Mouse (Mus musculus) embryonic facial prominence, embryonic 14.5 days (tissue): ENCODE data around the gene Dynlt1f. TPM values are rescaled to one million over a fixed set of nuclear protein-coding genes. Genes with fewer than 3 reads are reported as not detected.
"Not testable (repeated sequence)": the region's sequence is repeated elsewhere in the genome, so short reads cannot be mapped to it uniquely, and the experiment has no call there.

Source experiments
- ATAC-seq: fragments of 200-750 bp; cut with Nextera tagmentation; 2 replicates; pipeline ENCODE4 v1.8.0; 2017; ENCODE audit warnings: low read depth, moderate number of reproducible peaks, moderate TSS enrichment
- DNase-seq: peaks from one replicate; pipeline ENCODE4 v3.0.0-alpha.2; 2015; ENCODE audit warnings: low spot score
- H3K27ac ChIP-seq: fragments of 300-500 bp; sonication (generic); replicated peaks from 2 replicates; pipeline ENCODE4 v1.5.1; 2014; ENCODE audit warnings: low read depth, mild to moderate bottlenecking, low read length, moderate library complexity
- H3K27me3 ChIP-seq: fragments of 300-500 bp; sonication (generic); replicated peaks from 2 replicates; pipeline ENCODE4 v1.6.1; 2014; ENCODE audit warnings: low read length; ENCODE audit not compliant: control insufficient read depth, insufficient read depth
- H3K36me3 ChIP-seq: fragments of 300-500 bp; sonication (generic); 2 replicates; pipeline ENCODE4 v1.6.1; 2014; ENCODE audit warnings: low read length, mixed read lengths; ENCODE audit not compliant: control insufficient read depth, insufficient read depth
- H3K4me1 ChIP-seq: fragments of 300-500 bp; sonication (generic); 2 replicates; pipeline ENCODE4 v1.6.1; 2014; ENCODE audit warnings: antibody characterized with exemption, low read length; ENCODE audit not compliant: control insufficient read depth, insufficient read depth
- H3K4me2 ChIP-seq: fragments of 300-500 bp; sonication (generic); 2 replicates; pipeline ENCODE4 v1.6.1; 2014; ENCODE audit warnings: low read depth, mild to moderate bottlenecking, low read length, moderate library complexity, mixed read lengths
- H3K4me3 ChIP-seq: fragments of 300-500 bp; sonication (generic); 2 replicates; pipeline ENCODE4 v1.5.1; 2014; ENCODE audit warnings: low read depth, mild to moderate bottlenecking, low read length
- H3K9ac ChIP-seq: fragments of 300-500 bp; sonication (generic); 2 replicates; pipeline ENCODE4 v1.6.1; 2014; ENCODE audit warnings: low read depth, mild to moderate bottlenecking, low read length, moderate library complexity, mixed read lengths
- H3K9me3 ChIP-seq: fragments of 300-500 bp; sonication (generic); 2 replicates; pipeline ENCODE4 v1.6.1; 2016; ENCODE audit warnings: low read length; ENCODE audit not compliant: control insufficient read depth
- WGBS: fragments of 180-500 bp; shearing (Covaris S2); extraction: QIAGEN DNeasy Blood & Tissue Kit; methylation state at CpG from one replicate; pipeline ENCODE4 v1.1.7; 2014; 5-methylcytosine and 5-hydroxymethylcytosine counted together
- polyA plus RNA-seq: library from polyadenylated mRNA; unstranded; fragments of >200 nt; fragmentation: Nextera tagmentation; extraction: Ambion mirVana; gene quantifications from 2 replicates; pipeline ENCODE4 v1.2.1, GENCODE M21; 2014

Dynlt1f gene
- polyA plus RNA-seq, 1 experiment from 2014 or later = 254 TPM

GRCm38 (mm10) chr17:6621976-6622375 is 33.7 kb downstream of the Dynlt1f start:
- H3K4me1 ChIP-seq, H3K4me3 ChIP-seq, H3K27me3 ChIP-seq, H3K4me2 ChIP-seq, DNase-seq, H3K9ac ChIP-seq, H3K36me3 ChIP-seq, ATAC-seq, H3K27ac ChIP-seq, H3K9me3 ChIP-seq: not testable (repeated sequence)
- 90% methylated on average over 11 of the region's 12 CpGs for WGBS

GRCm38 (mm10) chr17:6620730-6621451 is 34.8 kb downstream of the Dynlt1f start:
- not testable (repeated sequence) for H3K36me3 ChIP-seq, ATAC-seq, H3K9ac ChIP-seq, DNase-seq, H3K4me3 ChIP-seq, H3K9me3 ChIP-seq, H3K27ac ChIP-seq, H3K27me3 ChIP-seq, H3K4me1 ChIP-seq, H3K4me2 ChIP-seq
- WGBS = 84% methylated on average over 15 of the region's 20 CpGs

GRCm38 (mm10) chr17:6620035-6620434 is 35.7 kb downstream of the Dynlt1f start:
- not testable (repeated sequence) for DNase-seq, H3K27ac ChIP-seq, H3K4me3 ChIP-seq, H3K9ac ChIP-seq, H3K36me3 ChIP-seq, H3K27me3 ChIP-seq, H3K9me3 ChIP-seq, H3K4me1 ChIP-seq, H3K4me2 ChIP-seq, ATAC-seq
- 61% methylated on average over 3 of the region's 6 CpGs for WGBS

- not testable (repeated sequence) for H3K4me1 ChIP-seq, ATAC-seq, H3K27ac ChIP-seq, H3K4me3 ChIP-seq, H3K36me3 ChIP-seq, DNase-seq, H3K27me3 ChIP-seq, H3K9ac ChIP-seq, H3K9me3 ChIP-seq, H3K4me2 ChIP-seq
- 72% methylated on average over 5 of the region's 5 CpGs for WGBS
Observed at GRCm38 (mm10) chr17:6619271-6619670, 36.4 kb downstream of the Dynlt1f start.

- not testable (repeated sequence) for ATAC-seq, DNase-seq, H3K4me2 ChIP-seq, H3K27me3 ChIP-seq, H3K27ac ChIP-seq, H3K4me3 ChIP-seq, H3K36me3 ChIP-seq, H3K4me1 ChIP-seq, H3K9ac ChIP-seq, H3K9me3 ChIP-seq
- 52% methylated on average over 6 of the region's 13 CpGs for WGBS
Observed at GRCm38 (mm10) chr17:6617689-6618400, 37.9 kb downstream of the Dynlt1f start.

GRCm38 (mm10) chr17:6616731-6617130 is 39.0 kb downstream of the Dynlt1f start:
- 97% methylated on average over 9 of the region's 9 CpGs for WGBS
- H3K4me3 ChIP-seq = not testable (repeated sequence)

GRCm38 (mm10) chr17:6614316-6614715 is 41.4 kb downstream of the Dynlt1f start:
- not testable (repeated sequence) for H3K9me3 ChIP-seq, H3K9ac ChIP-seq, H3K4me3 ChIP-seq, H3K36me3 ChIP-seq, ATAC-seq, H3K4me1 ChIP-seq, H3K27ac ChIP-seq, H3K27me3 ChIP-seq, DNase-seq, H3K4me2 ChIP-seq
- 83% methylated on average over 1 of the region's 9 CpGs for WGBS

More at GRCm38 (mm10) chr17:6616731-6617130, 39.0 kb downstream of the Dynlt1f start:
- not testable (repeated sequence) for H3K27me3 ChIP-seq, H3K4me1 ChIP-seq, ATAC-seq, H3K9me3 ChIP-seq, H3K27ac ChIP-seq, DNase-seq, H3K4me2 ChIP-seq, H3K9ac ChIP-seq, H3K36me3 ChIP-seq

GRCm38 (mm10) chr17:6613524-6613923 is 42.2 kb downstream of the Dynlt1f start:
- not testable (repeated sequence) for H3K9ac ChIP-seq, H3K36me3 ChIP-seq, DNase-seq, ATAC-seq, H3K27ac ChIP-seq, H3K9me3 ChIP-seq, H3K4me2 ChIP-seq, H3K27me3 ChIP-seq, H3K4me1 ChIP-seq, H3K4me3 ChIP-seq
- 92% methylated on average over 11 of the region's 14 CpGs for WGBS
